Mouse (Mus musculus): ENCODE results near the gene Ldha. TPM values are rescaled to one million over a fixed set of nuclear protein-coding genes. Genes with fewer than 3 reads are reported as not detected.
A peak's percentile ranks its signal among the peaks of the same experiment; 100 is the strongest.
"Not testable (repeated sequence)": the region's sequence is repeated elsewhere in the genome, so short reads cannot be mapped to it uniquely, and the experiment has no call there.

Gene Ldha
- polyA plus RNA-seq (2014; fragmentation: Nextera tagmentation; extraction: Ambion mirVana) = 427 and 481 TPM in 2 replicates

DNA sequence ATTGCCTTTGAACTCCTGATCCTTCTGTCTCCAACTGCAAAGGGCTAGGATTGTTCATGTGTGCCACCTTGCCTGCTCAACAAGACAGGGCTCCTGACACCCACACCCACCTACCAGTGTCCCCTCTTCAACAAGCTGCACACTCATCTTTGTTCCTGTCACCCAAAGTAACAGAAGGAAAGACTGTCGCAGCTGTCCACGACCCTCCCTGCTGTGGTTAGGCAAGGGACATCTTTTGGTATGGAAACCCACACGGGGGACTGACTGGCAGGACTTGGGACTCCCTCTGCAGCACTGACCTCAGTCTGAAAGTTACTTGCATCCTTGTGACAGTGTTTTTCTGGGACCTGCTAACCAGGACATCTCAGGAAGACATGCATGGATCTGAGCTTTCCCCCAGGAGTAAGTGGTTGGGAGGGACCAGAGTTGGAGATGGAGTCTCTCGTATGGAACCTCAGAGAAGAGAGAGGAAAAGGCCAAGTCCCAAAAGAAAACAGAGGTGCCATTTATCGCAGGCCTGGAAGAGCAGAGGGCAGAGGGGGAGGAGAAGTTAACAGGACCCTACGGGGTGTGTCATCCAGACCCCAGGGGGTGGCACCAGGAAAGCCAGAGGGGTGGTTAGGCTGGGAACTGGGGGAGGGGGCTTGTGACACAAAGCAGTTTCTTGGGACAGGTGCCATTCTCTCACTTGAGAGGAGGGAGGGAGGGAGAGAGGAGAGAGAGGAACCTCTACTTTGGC is at the start of gene Ldha:
Gene Ldha, plus strand, starts transcription at position 689 of the 739 bp plus-strand sequence.
- Histone ChIP-seq H3K27ac (ENCODE audit: low read depth, low read length) (no peak within 1 kb of the TSS), H3K9me3 (ENCODE audit: control insufficient read depth, low read length) (no peaks in the 10 kb centered on the region), H3K27me3 (ENCODE audit: control insufficient read depth, insufficient read depth, low read length) (no peaks in the 10 kb centered on the region), H3K4me2 (ENCODE audit: low read depth, low read length) (no peak within 1 kb of the TSS), H3K9ac (replicated peaks; ENCODE audit: low read depth, low read length) (no peak within 1 kb of the TSS), H3K4me3 (ENCODE audit: low read depth, low read length) (no peak within 1 kb of the TSS), H3K36me3 (ENCODE audit: control insufficient read depth, insufficient read depth, low read length) (no peaks in the 10 kb centered on the region), H3K4me1 (ENCODE audit: control insufficient read depth, insufficient read depth, low read length) (0 out of 2 replicates have a peak, but pooled peaks cover 4% of the 10 kb centered on the region)
- WGBS = 31% methylated on average over 6 of the region's 6 CpGs
- no peak for ATAC-seq (ENCODE audit: low read depth)

DNA sequence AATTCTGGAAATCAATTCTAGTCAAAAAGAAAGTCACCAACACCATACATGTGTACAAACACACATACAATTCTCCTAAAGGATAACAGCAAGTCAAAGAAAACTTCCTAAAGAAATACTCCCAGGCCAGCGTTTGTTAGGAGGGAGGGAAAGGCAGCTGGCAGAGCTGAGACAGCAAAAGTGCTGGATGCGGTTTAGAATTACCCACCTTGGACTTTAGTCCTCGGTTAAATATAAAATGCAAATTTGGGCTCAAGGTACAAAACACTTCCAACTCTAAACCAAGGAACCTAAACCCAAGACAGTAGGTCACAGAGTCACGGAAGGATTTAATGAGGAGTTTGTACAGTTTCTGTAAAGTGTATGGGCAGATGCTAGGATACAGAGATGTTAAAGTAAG is 47.4 kb upstream of the Ldha start:
- Histone ChIP-seq H3K27ac (ENCODE audit: low read depth, low read length) (no peak overlapping the region), H3K36me3 (ENCODE audit: control insufficient read depth, insufficient read depth, low read length) (peaks cover 7% of the 10 kb centered on the region), H3K4me1 (ENCODE audit: control insufficient read depth, insufficient read depth, low read length) (peaks cover 23% of the 10 kb centered on the region), H3K9me3 (ENCODE audit: control insufficient read depth, low read length) (no peaks in the 10 kb centered on the region), H3K27me3 (ENCODE audit: control insufficient read depth, insufficient read depth, low read length) (no peaks in the 10 kb centered on the region), H3K4me2 (ENCODE audit: low read depth, low read length) (no peak overlapping the region; the same call in 1 of the 2 replicates), H3K9ac (replicated peaks; ENCODE audit: low read depth, low read length) (no peak overlapping the region; the same call in 1 of the 2 replicates), H3K4me3 (ENCODE audit: low read depth, low read length) (no peak overlapping the region)
- 87% methylated on average over 4 of the region's 4 CpGs for WGBS
- no peak for ATAC-seq (ENCODE audit: low read depth)

DNA sequence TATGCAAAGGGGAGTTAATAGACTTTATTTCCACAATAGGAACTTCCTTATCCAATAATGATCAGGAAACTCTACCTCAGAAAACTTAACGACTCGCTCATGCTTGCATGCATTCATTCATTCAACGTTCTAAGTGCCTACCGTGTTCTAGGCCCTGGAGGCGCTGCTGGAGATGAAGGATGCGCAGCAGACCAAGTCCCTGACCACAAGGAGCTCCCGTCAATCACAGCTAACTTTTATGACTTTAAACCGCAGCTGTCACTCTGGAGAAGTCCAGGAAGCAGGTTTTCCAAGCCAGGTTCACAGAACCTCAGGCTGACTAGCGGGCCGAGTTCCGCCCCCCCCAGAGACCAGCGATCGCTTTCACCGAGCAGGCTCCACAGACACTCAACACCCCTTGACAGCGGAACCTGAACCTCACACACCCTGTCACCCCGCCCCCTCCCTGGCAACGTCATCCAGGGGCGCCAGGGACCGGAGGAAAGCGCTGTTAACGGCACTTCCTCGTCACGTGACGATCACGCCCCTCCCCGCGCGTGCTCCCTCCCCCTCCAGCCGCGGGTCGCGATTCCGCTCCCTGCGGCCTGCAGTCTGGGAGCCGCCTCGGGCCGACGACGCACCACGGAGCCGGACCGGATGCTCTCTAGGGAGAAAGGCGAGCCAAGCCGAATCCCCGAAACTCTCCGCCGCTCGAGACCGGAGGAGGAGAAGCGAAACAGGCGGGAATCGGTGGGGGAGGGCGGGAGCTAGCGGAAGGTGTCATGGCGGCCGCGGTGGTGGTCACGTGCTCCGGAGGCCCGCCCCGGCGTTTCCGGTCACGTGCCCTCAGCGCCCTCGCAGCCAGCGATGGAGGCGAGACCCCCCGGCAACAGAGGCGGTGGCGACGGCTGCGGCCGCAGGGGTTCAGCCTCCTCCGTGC is 45.7 kb upstream of the Ldha start, which contains the start of the genes Hps5 and Gtf2h1:
Gene Hps5, minus strand, starts transcription at position 778 of the 919 bp plus-strand sequence.
Gene Gtf2h1, plus strand, starts transcription at position 817 of the 919 bp plus-strand sequence.
- no peaks in the 10 kb centered on the region for H3K9me3 ChIP-seq (ENCODE audit: control insufficient read depth, low read length)
- H3K4me1 ChIP-seq (ENCODE audit: control insufficient read depth, insufficient read depth, low read length) = peaks cover 23% of the 10 kb centered on the region
- no peaks in the 10 kb centered on the region for H3K27me3 ChIP-seq (ENCODE audit: control insufficient read depth, insufficient read depth, low read length)
- ATAC-seq (ENCODE audit: low read depth) = peak; percentile 99
- H3K4me3 ChIP-seq (ENCODE audit: low read depth, low read length) = peak within 1 kb of the TSS; percentile 92
- peak within 1 kb of the TSS; percentile 84 for H3K4me2 ChIP-seq (ENCODE audit: low read depth, low read length)
- H3K36me3 ChIP-seq (ENCODE audit: control insufficient read depth, insufficient read depth, low read length) = 0 out of 2 replicates have a peak, but pooled peaks cover 2% of the 10 kb centered on the region
- peak within 1 kb of the TSS; percentile 96 for H3K9ac ChIP-seq (replicated peaks; ENCODE audit: low read depth, low read length)
- WGBS = under 1% methylated on average over 67 of the region's 75 CpGs
- peak within 1 kb of the TSS; percentile 88 for H3K27ac ChIP-seq (ENCODE audit: low read depth, low read length)

DNA sequence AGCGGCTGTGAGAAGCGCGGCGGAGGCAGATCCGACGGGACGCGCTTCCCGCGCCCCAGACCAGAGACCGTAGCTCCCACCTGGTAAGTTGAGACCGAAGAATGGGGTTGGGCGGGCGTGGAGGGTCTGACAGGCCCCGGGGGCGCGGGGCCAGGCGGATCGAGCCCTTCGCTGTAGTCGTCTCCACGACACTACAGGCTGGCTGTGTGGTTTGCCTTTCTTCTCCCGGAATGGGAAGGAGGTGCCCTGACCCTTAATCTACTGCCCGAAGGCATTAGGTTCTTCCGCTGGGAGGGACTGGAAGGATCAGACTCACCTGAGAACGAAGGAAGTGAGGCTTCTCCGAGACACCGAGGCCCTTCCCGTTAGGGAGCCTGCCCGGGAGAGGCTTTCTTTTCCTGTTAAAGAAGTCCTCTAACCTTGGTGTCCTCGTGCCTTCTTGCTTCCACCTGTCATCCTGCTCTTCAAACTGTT is 45.0 kb upstream of the Ldha start:
- peak overlapping the region; percentile 92 for H3K4me3 ChIP-seq (ENCODE audit: low read depth, low read length)

DNA sequence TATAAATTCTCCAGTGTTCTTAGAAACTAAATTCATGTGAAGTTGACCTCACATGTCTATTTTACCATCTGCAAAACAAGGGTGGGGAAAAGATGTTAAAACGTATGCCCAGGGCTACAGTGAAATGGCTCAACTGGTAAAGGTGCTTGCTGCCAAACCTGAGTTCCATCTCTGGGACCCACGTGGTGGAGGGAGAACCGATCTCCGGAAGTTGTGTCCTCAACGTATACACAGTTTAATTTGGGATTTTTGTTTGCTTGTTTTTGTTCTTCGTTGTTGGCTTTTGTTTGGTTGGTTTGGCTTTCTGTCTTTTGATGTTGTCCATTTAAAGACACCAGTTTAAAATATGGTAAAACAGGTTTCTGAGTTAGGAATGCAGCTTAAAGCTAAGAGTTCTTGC is 44.5 kb upstream of the Ldha start:
- Histone ChIP-seq H3K27ac (ENCODE audit: low read depth, low read length) (no peak overlapping the region), H3K4me2 (ENCODE audit: low read depth, low read length) (peak overlapping the region; percentile 84), H3K4me3 (ENCODE audit: low read depth, low read length) (peak overlapping the region; percentile 92), H3K36me3 (ENCODE audit: control insufficient read depth, insufficient read depth, low read length) (0 out of 2 replicates have a peak, but pooled peaks cover 3% of the 10 kb centered on the region), H3K9ac (replicated peaks; ENCODE audit: low read depth, low read length) (peak overlapping the region; percentile 96; the same call in 1 of the 2 replicates), H3K27me3 (ENCODE audit: control insufficient read depth, insufficient read depth, low read length) (no peaks in the 10 kb centered on the region), H3K9me3 (ENCODE audit: control insufficient read depth, low read length) (no peaks in the 10 kb centered on the region), H3K4me1 (ENCODE audit: control insufficient read depth, insufficient read depth, low read length) (peaks cover 23% of the 10 kb centered on the region)
- 63% methylated on average over 6 of the region's 6 CpGs for WGBS
- no peak for ATAC-seq (ENCODE audit: low read depth)

More for the DNA sequence above, 45.0 kb upstream of the Ldha start:
- WGBS = under 1% methylated on average over 31 of the region's 31 CpGs
- ATAC-seq (ENCODE audit: low read depth) = no peak
- H3K27me3 ChIP-seq (ENCODE audit: control insufficient read depth, insufficient read depth, low read length) = no peaks in the 10 kb centered on the region
- H3K9me3 ChIP-seq (ENCODE audit: control insufficient read depth, low read length) = no peaks in the 10 kb centered on the region
- H3K9ac ChIP-seq (replicated peaks; ENCODE audit: low read depth, low read length) = peak overlapping the region; percentile 96
- H3K4me2 ChIP-seq (ENCODE audit: low read depth, low read length) = peak overlapping the region; percentile 84
- H3K36me3 ChIP-seq (ENCODE audit: control insufficient read depth, insufficient read depth, low read length) = no peaks in the 10 kb centered on the region
- peak overlapping the region; percentile 88 for H3K27ac ChIP-seq (ENCODE audit: low read depth, low read length)
- peaks cover 23% of the 10 kb centered on the region for H3K4me1 ChIP-seq (ENCODE audit: control insufficient read depth, insufficient read depth, low read length)

DNA sequence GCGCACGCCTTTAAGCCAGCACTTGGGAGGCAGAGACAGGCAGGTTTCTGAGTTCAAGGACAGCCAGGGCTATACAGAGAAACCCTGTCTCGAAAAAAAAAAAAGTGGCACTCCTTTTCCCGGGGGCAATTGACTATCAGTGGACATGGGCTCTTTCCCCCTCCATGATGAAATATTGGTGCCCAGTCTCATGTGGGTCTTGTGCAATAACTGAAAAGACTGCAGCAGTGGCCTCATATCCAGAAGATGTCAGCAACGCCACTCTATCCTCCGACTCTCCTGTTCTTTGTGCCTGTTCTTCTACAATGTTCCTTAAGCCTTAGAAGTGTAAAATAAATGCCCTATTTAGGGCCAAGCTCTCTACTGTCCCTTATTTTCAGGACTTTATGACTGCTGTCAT is 30.9 kb upstream of the Ldha start:
- Histone ChIP-seq H3K4me1 (ENCODE audit: control insufficient read depth, insufficient read depth, low read length) (no peaks in the 10 kb centered on the region), H3K4me3 (ENCODE audit: low read depth, low read length) (no peak overlapping the region), H3K36me3 (ENCODE audit: control insufficient read depth, insufficient read depth, low read length) (peaks cover 66% of the 10 kb centered on the region), H3K27ac (ENCODE audit: low read depth, low read length) (no peak overlapping the region), H3K4me2 (ENCODE audit: low read depth, low read length) (no peak overlapping the region), H3K9ac (replicated peaks; ENCODE audit: low read depth, low read length) (no peak overlapping the region), H3K9me3 (ENCODE audit: control insufficient read depth, low read length) (no peaks in the 10 kb centered on the region), H3K27me3 (ENCODE audit: control insufficient read depth, insufficient read depth, low read length) (no peaks in the 10 kb centered on the region)
- 95% methylated on average over 6 of the region's 6 CpGs for WGBS
- no peak for ATAC-seq (ENCODE audit: low read depth)

- 91% methylated on average over 4 of the region's 4 CpGs for WGBS
- H3K27ac ChIP-seq (ENCODE audit: low read depth, low read length) = no peak overlapping the region
- no peaks in the 10 kb centered on the region for H3K27me3 ChIP-seq (ENCODE audit: control insufficient read depth, insufficient read depth, low read length)
- no peaks in the 10 kb centered on the region for H3K9me3 ChIP-seq (ENCODE audit: control insufficient read depth, low read length)
- no peak overlapping the region for H3K9ac ChIP-seq (replicated peaks; ENCODE audit: low read depth, low read length)
- H3K4me1 ChIP-seq (ENCODE audit: control insufficient read depth, insufficient read depth, low read length) = no peaks in the 10 kb centered on the region
- ATAC-seq (ENCODE audit: low read depth) = no peak
- H3K4me3 ChIP-seq (ENCODE audit: low read depth, low read length) = no peak overlapping the region
- no peak overlapping the region for H3K4me2 ChIP-seq (ENCODE audit: low read depth, low read length)
- peaks cover 74% of the 10 kb centered on the region for H3K36me3 ChIP-seq (ENCODE audit: control insufficient read depth, insufficient read depth, low read length)
These were observed 27.3 kb upstream of the Ldha start for GRCm38 (mm10) chr7:46814012-46814411.

GRCm38 (mm10) chr7:46820876-46821632 is 20.2 kb upstream of the Ldha start:
- H3K4me2 ChIP-seq (ENCODE audit: low read depth, low read length); ATAC-seq (ENCODE audit: low read depth); H3K27ac ChIP-seq (ENCODE audit: low read depth, low read length); H3K9ac ChIP-seq (replicated peaks; ENCODE audit: low read depth, low read length); H3K27me3 ChIP-seq (ENCODE audit: control insufficient read depth, insufficient read depth, low read length); H3K9me3 ChIP-seq (ENCODE audit: control insufficient read depth, low read length); H3K4me1 ChIP-seq (ENCODE audit: control insufficient read depth, insufficient read depth, low read length); H3K4me3 ChIP-seq (ENCODE audit: low read depth, low read length): not testable (repeated sequence)
- 90% methylated on average over 15 of the region's 15 CpGs for WGBS
- peaks cover 49% of the 10 kb centered on the region for H3K36me3 ChIP-seq (ENCODE audit: control insufficient read depth, insufficient read depth, low read length)

All from neural tube, embryonic 14.5 days (tissue).